Mouse (Mus musculus) T-helper 1 cell (primary cell): ENCODE measurements around the gene Prap1.

Source experiments
- in situ Hi-C: fragments of 300-600 bp; cut with MboI, MseI; formaldehyde crosslinking; loops from one replicate; pipeline ENCODE4 v1.15.1; 2025; ENCODE audit warnings: high pct_unique_total_duplicates

Prap1 gene

DNA sequence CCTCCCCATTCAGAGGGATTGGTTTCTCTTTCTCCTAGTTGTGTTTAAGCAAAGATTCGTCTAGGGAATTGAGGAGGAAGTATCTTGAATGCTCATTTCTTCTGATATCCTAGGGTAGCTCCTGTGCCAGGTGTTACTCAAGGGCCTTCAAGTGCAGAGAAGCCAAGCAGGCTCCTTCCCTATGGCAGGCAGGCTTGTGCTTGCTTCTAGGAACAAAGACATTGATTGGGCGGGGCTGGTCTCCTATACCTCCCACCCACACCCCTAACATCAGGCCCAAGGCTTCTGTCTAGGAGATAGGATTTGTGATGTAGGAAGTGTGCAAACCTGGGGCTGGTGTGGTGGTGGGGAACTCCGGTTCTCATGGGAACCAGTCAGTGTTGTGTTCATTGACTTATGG lies 33.7 kb downstream of the Prap1 start:
- in situ Hi-C loops, result loop anchor here (10.0 kb wide), 1 partner anchor 1928 kb away; no protein-coding TSS in a partner anchor

DNA sequence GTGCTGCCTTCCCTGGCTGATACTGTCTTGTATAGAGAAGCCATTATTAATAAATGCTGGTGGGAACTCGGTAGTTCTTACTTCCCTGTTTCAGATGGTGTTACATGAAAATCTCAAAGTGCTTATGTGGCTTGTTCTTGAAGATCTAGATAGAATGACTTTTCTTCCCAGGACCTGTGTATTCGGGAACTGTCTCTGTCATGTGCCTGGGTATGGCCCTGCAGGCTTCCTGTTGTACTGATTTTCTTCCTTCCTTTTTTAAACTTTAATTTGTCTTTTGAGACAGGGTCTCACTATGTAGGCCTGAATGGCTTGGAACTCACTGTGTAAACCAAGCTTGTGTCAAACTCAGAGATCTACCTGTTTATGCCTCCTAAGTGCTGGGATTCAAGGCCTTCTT lies 34.7 kb downstream of the Prap1 start:
- in situ Hi-C loops, result loop anchor here (10.0 kb wide), 1 partner anchor 1927 kb away; no protein-coding TSS in a partner anchor

DNA sequence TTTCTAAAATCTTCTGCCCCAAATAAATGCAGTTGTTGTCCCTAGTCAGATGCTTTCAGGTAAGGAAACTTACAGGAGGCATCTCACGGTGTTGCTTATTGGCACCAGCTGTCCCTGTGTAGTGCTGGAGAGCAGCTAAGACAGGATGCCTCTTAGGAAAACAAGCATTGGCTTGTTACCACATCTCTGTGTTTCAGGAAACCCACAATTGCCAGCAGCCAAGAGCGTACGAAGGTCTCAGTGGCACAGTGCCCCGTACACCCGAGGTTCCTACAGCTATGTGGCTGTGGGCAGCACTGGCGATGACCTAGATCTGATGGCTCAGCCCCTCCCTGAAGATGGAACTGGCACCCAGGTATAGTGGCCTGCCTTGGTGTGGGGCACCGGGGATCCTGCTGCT lies 39.0 kb downstream of the Prap1 start:
- in situ Hi-C loops, result loop anchor here (10.0 kb wide), 1 partner anchor 47 kb away; the partner anchor contains the start of gene Caly

DNA sequence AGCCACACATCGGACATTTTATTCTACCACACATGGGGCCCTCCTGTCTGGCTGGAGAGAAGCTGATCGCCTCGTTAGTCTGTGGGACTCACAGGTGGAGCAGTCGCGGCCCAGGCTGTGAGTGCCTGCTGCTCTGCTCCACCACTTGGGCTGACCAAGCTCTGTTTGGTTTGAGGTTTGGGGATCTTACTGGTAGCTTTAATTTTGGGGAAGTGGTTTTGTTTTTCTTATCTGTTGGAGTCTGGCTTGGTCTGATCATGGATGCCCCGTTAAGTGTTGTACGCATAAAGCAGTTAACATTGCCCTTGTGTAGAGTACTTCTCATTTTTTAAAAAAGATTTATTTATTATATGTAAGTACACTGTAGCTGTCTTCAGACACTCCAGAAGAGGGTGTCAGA lies 40.8 kb downstream of the Prap1 start:
- in situ Hi-C loops, result loop anchor here (10.0 kb wide), 1 partner anchor 49 kb away; the partner anchor contains the start of gene Caly

- in situ Hi-C loops, result loop anchor here (10.0 kb wide), 1 partner anchor 50 kb away; the partner anchor contains the start of gene Caly
Observed at GRCm38 (mm10) chr7:140135106-140135770, 42.0 kb downstream of the Prap1 start.

GRCm38 (mm10) chr7:140137135-140138020 lies 44.2 kb downstream of the Prap1 start, which contains the start of gene Mtg1:
TSS of gene Mtg1 (plus strand) at chr7:140137564.
- in situ Hi-C loops, result loop anchor here (10.0 kb wide), 1 partner anchor 53 kb away; the partner anchor contains the start of gene Caly

- in situ Hi-C loops, result loop anchor here (10.0 kb wide), 1 partner anchor 53 kb away; the partner anchor contains the start of gene Caly
Observed at GRCm38 (mm10) chr7:140138021-140138310, 44.8 kb downstream of the Prap1 start.

DNA sequence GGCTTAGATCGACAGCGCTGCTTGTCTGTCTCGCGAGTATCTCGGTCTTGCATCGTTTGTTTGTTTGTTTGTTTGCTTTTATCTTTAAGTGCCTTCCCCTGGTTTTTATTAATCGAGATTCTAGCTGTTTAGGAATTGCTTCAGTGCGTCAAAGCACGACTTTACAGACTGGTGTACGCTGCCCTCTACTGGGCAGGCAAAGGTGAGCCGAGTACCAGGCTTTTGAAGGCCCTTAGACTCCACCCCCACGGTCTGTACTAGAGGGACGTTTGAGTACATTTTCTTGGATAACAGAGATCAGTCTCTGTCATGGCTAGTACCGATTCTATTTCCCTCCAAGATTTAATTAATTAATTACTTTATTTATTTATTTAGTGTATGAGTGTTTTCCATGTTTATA lies 48.2 kb downstream of the Prap1 start:
- in situ Hi-C loops, result no loop called here

DNA sequence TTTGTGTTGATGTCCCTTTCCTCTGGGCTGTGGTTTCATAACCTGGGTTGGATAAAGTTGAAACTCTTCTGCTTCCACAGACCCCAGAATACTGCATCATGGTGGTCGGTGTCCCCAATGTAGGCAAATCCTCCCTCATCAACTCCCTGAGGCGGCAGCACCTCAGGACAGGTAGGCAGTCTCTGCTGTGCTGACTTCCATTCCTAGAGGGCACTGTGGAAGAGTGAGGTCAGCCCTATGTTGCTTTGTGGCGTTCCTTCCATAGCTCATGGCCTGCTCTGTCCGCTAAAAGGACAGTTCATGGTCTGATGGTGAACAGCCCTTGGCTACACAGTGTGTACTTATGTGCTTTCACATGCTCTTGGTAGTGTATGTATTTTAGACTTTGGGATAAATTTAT lies 51.4 kb downstream of the Prap1 start:
- in situ Hi-C loops, result no loop called here
